Mouse (Mus musculus): ENCODE measurements at regions not wholly inside any gene's neighbourhood (a gene's known extent, or its start where the extent isn't known, plus 50 kb on each side); places are given as distances from the start of the nearest gene placed in this dataset. TPM values are rescaled to one million over a fixed set of nuclear protein-coding genes. Genes with fewer than 3 reads are reported as not detected.

DNA sequence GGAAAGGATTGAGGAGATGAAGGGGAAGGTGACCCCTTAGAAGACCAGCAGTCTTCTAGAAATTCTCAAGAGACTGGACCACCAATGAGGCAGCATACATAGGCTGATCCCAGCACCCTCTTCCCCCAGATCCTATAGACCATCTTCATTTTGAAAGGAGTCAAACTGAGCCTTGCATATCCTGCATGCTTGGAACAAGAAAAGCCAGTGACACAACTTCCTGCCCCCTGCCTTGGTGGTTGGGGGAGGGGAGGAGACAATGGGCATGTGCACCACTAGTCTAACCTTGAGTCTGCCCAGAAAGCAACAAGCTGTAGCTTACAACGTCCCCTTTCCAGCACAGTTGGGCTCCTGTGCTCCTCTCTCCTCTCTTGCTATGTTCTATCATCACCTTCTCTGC lies 531.3 kb upstream of the Lrrn3 start:
- Histone ChIP-seq H3K36me3 (ENCODE audit: control insufficient read depth, insufficient read depth, low read length) (no peaks in the 10 kb centered on the region), H3K4me1 (ENCODE audit: control insufficient read depth, insufficient read depth, low read length) (no peaks in the 10 kb centered on the region), H3K4me3 (replicated peaks; ENCODE audit: low read depth, low read length) (no peak overlapping the region), H3K9me3 (ENCODE audit: control insufficient read depth, low read length) (no peaks in the 10 kb centered on the region; the same call in 1 of the 2 replicates), H3K27me3 (ENCODE audit: control insufficient read depth, insufficient read depth, low read length) (no peaks in the 10 kb centered on the region), H3K9ac (replicated peaks; ENCODE audit: low read length) (no peak overlapping the region), H3K27ac (replicated peaks; ENCODE audit: low read depth, low read length) (no peak overlapping the region), H3K4me2 (ENCODE audit: low read length) (no peak overlapping the region)
- WGBS: 48% methylated on average over 1 of the region's 1 CpGs
- DNase-seq (no peak), ATAC-seq (ENCODE audit: low FRiP score, low TSS enrichment) (no peak)

DNA sequence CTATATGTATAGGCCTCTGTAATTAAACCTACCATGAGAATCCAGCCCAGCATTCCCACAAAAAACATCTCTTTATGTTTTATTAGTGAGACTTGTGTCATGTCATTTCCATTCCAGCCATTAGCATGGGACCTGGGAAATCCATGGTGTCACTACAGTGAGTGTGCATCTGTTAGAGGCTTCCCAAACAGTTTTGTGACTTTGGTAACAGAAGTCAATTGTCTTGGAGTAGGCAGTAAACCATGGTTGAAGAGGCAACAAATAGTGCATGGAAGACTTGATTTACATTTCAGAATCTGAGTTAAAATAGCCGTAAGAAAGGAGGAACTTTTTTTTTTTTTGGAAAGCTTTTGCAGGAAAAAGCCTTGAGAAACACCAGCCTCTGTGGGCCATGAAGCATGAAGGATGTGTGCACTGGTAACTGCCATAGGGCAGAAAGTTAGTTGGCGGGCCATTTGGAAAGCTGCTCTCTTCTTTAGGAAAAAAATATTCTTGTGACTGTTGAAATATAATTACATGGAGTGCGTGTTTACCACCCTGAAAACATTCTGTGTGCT lies 522.7 kb upstream of the Lrrn3 start:
- no peak overlapping the region for H3K4me3 ChIP-seq (replicated peaks; ENCODE audit: low read depth, low read length)
- H3K27ac ChIP-seq (replicated peaks; ENCODE audit: low read depth, low read length): no peak overlapping the region
- 82% methylated on average over 3 of the region's 3 CpGs for WGBS
- H3K4me2 ChIP-seq (ENCODE audit: low read length): no peak overlapping the region
- H3K9ac ChIP-seq (replicated peaks; ENCODE audit: low read length): no peak overlapping the region
- ATAC-seq (ENCODE audit: low FRiP score, low TSS enrichment) (no peak), DNase-seq (no peak)
- H3K27me3 ChIP-seq (ENCODE audit: control insufficient read depth, insufficient read depth, low read length): no peaks in the 10 kb centered on the region
- no peaks in the 10 kb centered on the region for H3K9me3 ChIP-seq (ENCODE audit: control insufficient read depth, low read length)
- H3K4me1 ChIP-seq (ENCODE audit: control insufficient read depth, insufficient read depth, low read length): no peaks in the 10 kb centered on the region
- H3K36me3 ChIP-seq (ENCODE audit: control insufficient read depth, insufficient read depth, low read length): no peaks in the 10 kb centered on the region

DNA sequence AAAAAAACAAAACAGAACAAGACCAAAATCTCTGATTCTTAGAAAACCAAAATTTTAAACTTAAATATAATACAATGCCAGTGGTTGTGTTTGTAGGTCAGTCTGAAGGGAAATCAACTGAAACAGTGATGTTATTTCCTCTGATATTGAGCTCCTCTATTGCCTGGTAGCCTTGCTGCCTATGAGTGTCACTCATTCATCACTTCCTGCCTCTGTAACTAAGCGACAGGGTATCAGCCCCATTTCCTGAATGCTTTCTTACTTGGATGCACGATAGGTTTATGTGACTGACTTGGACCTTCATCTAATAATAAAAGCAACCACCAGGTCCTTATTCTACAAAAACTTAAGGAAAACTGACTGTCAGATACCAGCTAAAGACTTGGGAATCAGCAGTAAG lies 520.7 kb upstream of the Lrrn3 start:
- ATAC-seq (ENCODE audit: low FRiP score, low TSS enrichment): no peak
- 88% methylated on average over 2 of the region's 2 CpGs for WGBS

More for the DNA sequence above, 520.7 kb upstream of the Lrrn3 start:
- Histone ChIP-seq H3K9ac (replicated peaks; ENCODE audit: low read length) (no peak overlapping the region), H3K4me3 (replicated peaks; ENCODE audit: low read depth, low read length) (no peak overlapping the region), H3K4me2 (ENCODE audit: low read length) (no peak overlapping the region), H3K27ac (replicated peaks; ENCODE audit: low read depth, low read length) (no peak overlapping the region), H3K27me3 (ENCODE audit: control insufficient read depth, insufficient read depth, low read length) (no peaks in the 10 kb centered on the region), H3K36me3 (ENCODE audit: control insufficient read depth, insufficient read depth, low read length) (no peaks in the 10 kb centered on the region), H3K4me1 (ENCODE audit: control insufficient read depth, insufficient read depth, low read length) (no peaks in the 10 kb centered on the region), H3K9me3 (ENCODE audit: control insufficient read depth, low read length) (no peaks in the 10 kb centered on the region)
- DNase-seq: no peak

Small RNA genes lying in the stretch of these regions (microRNA-seq; reads per million reads assigned to microRNA genes)
- gene Gm25248: not detected

Data from midbrain, embryonic 14.5 days (tissue).